Mouse (Mus musculus) midbrain, embryonic 16.5 days (tissue): ENCODE data around the gene Mdm2. TPM values are rescaled to one million over a fixed set of nuclear protein-coding genes. Genes with fewer than 3 reads are reported as not detected.
"Not testable (repeated sequence)": the region's sequence is repeated elsewhere in the genome, so short reads cannot be mapped to it uniquely, and the experiment has no call there.

Experiments used
- ATAC-seq: fragments of 200-750 bp; cut with Nextera tagmentation; 2 replicates; pipeline ENCODE4 v1.8.0; 2017; ENCODE audit warnings: moderate TSS enrichment
- H3K27ac ChIP-seq: fragments of 300-500 bp; sonication (generic); 2 replicates; pipeline ENCODE4 v1.5.1; 2014; ENCODE audit warnings: mild to moderate bottlenecking, low read length, mixed read lengths
- H3K27me3 ChIP-seq: fragments of 300-500 bp; sonication (generic); 2 replicates; pipeline ENCODE4 v1.6.1; 2014; ENCODE audit warnings: low read depth, low read length, mixed read lengths; ENCODE audit not compliant: control insufficient read depth, insufficient read depth
- H3K36me3 ChIP-seq: fragments of 300-500 bp; sonication (generic); 2 replicates; pipeline ENCODE4 v1.6.1; 2014; ENCODE audit warnings: mild to moderate bottlenecking, low read length, moderate library complexity, mixed read lengths; ENCODE audit not compliant: control insufficient read depth, insufficient read depth
- H3K4me1 ChIP-seq: fragments of 300-500 bp; sonication (generic); 2 replicates; pipeline ENCODE4 v1.6.1; 2014; ENCODE audit warnings: mild to moderate bottlenecking, low read length, mixed read lengths; ENCODE audit not compliant: control insufficient read depth, insufficient read depth
- H3K4me2 ChIP-seq: fragments of 300-500 bp; sonication (generic); 2 replicates; pipeline ENCODE4 v1.6.1; 2014; ENCODE audit warnings: mild to moderate bottlenecking, low read length, mixed read lengths
- H3K4me3 ChIP-seq: fragments of 300-500 bp; sonication (generic); 2 replicates; pipeline ENCODE4 v1.5.1; 2014; ENCODE audit warnings: low read depth, mild to moderate bottlenecking, low read length, moderate library complexity, mixed read lengths
- H3K9ac ChIP-seq: fragments of 300-500 bp; sonication (generic); 2 replicates; pipeline ENCODE4 v1.6.1; 2014; ENCODE audit warnings: low read depth, low read length, mixed read lengths
- H3K9me3 ChIP-seq: fragments of 300-500 bp; sonication (generic); replicated peaks from 2 replicates; pipeline ENCODE4 v1.6.1; 2014; ENCODE audit warnings: mild to moderate bottlenecking, low read length, mixed read lengths; ENCODE audit not compliant: control insufficient read depth, poor library complexity, severe bottlenecking
- WGBS: fragments of 180-500 bp; shearing (Covaris S2); extraction: QIAGEN DNeasy Blood & Tissue Kit; methylation state at CpG from one replicate; pipeline ENCODE4 v1.1.7; 2014; 5-methylcytosine and 5-hydroxymethylcytosine counted together
- polyA plus RNA-seq: library from polyadenylated mRNA; unstranded; fragments of >200 nt; fragmentation: Nextera tagmentation; extraction: Ambion mirVana; gene quantifications from 2 replicates; pipeline ENCODE4 v1.2.1, GENCODE M21; 2015

Mdm2 gene
- polyA plus RNA-seq, 1 experiment from 2014 or later, result 53.1 TPM

DNA sequence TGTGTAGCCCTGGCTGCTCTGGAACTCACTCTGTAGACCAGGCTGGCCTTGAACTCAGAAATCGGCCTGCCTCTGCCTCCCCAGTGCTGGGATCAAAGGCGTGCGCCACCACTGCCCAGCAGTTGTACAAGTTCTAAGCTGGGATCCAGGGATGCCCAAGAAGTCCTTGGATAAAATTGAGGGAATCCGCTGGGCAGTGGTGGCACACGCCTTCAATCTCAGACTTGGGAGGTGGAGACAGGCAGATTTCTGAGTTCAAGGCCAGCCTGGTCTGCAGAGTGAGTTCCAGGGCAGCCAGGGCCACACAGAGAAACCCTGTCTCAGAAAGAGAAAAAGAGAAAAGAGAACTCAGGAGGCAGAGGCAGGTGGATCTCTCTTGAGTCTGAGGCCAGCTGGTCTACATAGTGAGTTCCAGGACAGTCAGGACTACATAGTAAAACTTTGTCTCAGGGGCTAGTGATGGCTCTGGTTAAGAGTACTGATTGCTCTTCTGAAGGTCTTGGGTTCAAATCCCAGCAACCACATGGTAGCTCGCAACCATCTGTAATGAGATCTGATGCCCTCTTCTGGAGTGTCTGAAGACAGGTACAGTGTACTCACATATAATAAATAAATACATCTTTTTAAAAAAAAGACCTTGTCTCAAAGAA lies 6.1 kb downstream of the Mdm2 start:
- not testable (repeated sequence) for H3K9me3 ChIP-seq, H3K9ac ChIP-seq, H3K4me3 ChIP-seq, ATAC-seq, H3K4me1 ChIP-seq, H3K27ac ChIP-seq, H3K4me2 ChIP-seq, H3K27me3 ChIP-seq
- peaks cover 28% of the 10 kb centered on the region for H3K36me3 ChIP-seq
- 98% methylated on average over 6 of the region's 6 CpGs for WGBS

DNA sequence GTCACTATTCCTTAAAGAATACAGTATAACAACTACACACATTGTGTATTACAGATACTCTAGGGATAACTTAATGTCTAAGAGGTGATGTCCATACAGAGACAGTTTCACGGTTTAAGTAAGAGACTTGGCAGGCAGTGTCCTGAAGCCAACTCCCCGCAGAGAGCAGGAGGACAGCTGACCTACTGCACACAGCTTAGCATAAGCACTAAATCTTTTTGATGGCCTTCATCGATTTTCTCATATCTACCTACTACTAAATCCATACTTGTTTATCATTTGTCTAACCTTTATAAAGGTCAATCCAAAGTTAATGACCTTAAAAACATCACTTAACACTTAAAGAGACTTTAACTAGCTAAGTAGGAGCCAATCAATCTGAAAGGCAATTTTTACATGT lies 7.1 kb downstream of the Mdm2 start:
- Histone ChIP-seq H3K9me3 (no peaks in the 10 kb centered on the region), H3K4me1 (no peaks in the 10 kb centered on the region), H3K27me3 (no peaks in the 10 kb centered on the region), H3K27ac (no peak overlapping the region), H3K4me2 (no peak overlapping the region), H3K9ac (no peak overlapping the region), H3K4me3 (no peak overlapping the region), H3K36me3 (peaks cover 35% of the 10 kb centered on the region)
- 97% methylated on average over 3 of the region's 3 CpGs for WGBS
- no peak for ATAC-seq

DNA sequence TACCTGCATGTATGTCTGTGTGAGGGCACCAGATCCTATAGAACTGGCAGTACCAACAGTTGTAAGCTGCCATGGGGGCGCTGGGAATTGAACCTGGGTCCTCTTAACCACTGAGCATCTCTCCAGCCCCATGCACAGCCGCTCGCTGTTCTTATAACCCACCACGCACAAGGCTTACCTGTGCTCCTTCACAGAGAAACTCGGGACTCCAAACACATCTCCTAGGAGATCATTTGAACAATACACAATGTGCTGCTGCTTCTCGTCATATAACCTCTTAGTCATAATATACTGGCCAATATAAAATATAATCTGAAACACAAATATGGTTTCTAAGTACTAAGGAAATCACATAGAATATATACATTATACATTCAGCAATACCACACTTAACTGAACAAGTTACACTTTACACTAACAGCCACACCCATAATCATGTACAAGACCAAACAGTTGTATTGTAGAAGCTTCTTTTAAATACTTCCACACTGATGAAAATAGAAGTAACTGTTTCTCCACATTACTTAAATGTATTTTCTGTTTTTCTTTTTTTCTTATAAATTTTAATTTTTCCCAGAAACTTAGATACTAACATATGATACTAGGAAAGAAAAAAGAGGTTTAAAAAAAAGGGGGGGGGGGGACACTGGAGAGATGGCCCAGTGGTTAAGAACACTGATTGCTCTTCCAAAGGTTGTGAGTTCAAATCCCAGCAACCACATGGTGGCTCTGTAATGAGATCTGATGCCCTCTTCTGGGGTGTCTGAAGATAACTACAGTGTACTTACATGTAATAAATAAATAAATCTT lies 8.3 kb downstream of the Mdm2 start:
- Histone ChIP-seq H3K9ac (no peak overlapping the region), H3K36me3 (peaks cover 45% of the 10 kb centered on the region), H3K4me2 (no peak overlapping the region), H3K4me1 (no peaks in the 10 kb centered on the region), H3K9me3 (no peaks in the 10 kb centered on the region), H3K27ac (no peak overlapping the region), H3K4me3 (no peak overlapping the region), H3K27me3 (no peaks in the 10 kb centered on the region)
- WGBS, result 95% methylated on average over 6 of the region's 6 CpGs
- no peak for ATAC-seq

DNA sequence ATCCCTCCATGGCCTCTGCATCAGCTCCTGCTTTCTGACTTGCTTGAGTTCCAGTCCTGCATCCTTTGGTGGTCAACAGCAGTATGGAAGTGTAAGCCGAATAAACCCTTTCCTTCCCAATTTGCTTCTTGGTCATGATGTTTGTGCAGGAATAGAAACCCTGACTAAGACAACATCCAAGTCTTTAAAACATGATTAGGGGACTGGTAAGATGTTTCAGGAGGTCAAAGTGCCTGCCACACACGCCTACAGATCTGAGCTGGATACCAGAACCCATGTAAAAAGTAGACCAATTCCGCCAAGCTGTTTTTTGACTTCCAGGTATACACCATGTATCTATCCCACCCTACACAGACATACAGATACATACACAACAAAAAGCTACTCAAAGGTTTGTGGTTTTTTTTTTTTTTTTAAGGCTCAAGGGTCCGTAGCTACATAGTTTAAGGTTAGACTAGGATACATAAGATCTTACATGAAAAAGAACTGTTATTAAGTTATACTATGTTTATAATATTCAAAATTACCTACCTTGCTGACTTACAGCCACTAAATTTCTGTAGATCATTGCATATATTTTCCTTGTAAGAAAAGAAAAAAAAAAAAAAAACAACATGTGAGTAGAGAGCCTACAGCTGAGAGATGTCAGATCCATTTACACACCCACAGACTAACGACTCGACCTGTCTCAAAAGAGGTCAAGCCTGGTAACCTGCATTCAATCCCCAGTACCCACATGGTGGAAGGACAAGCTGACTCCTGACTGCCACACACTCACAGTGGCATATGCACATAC lies 9.3 kb downstream of the Mdm2 start:
- H3K36me3 ChIP-seq, result peaks cover 46% of the 10 kb centered on the region
- WGBS, result 91% methylated on average over 6 of the region's 6 CpGs
- no peaks in the 10 kb centered on the region for H3K27me3 ChIP-seq
- no peaks in the 10 kb centered on the region for H3K4me1 ChIP-seq
- no peak overlapping the region for H3K4me3 ChIP-seq
- H3K9me3 ChIP-seq, result no peaks in the 10 kb centered on the region
- no peak overlapping the region for H3K4me2 ChIP-seq
- H3K9ac ChIP-seq, result no peak overlapping the region
- no peak for ATAC-seq
- H3K27ac ChIP-seq, result no peak overlapping the region

DNA sequence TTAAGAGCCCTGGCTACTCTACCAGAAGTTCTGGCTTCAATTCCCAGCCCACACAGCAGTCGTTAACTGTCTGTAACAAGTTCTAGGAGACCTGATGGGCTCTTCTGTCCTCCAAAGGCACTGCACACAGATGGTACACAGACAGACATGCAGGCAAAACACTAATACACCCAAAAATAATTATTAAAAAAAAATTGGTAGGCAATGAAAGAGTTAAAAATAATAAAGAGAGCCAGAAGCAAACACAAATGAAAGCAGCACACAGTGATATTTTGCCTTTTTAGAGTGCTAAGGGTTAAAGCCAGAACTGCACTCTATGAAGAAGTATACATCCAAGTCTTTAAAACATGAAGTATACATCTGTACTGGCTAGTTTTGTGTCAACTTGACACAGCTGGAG lies 10.1 kb downstream of the Mdm2 start:
- WGBS, result 93% methylated on average over 1 of the region's 1 CpGs
- no peak for ATAC-seq
- no peak overlapping the region for H3K4me2 ChIP-seq
- H3K27me3 ChIP-seq, result no peaks in the 10 kb centered on the region
- no peaks in the 10 kb centered on the region for H3K4me1 ChIP-seq
- H3K4me3 ChIP-seq, result no peak overlapping the region
- no peak overlapping the region for H3K27ac ChIP-seq
- peaks cover 51% of the 10 kb centered on the region for H3K36me3 ChIP-seq
- no peak overlapping the region for H3K9ac ChIP-seq
- no peaks in the 10 kb centered on the region for H3K9me3 ChIP-seq

DNA sequence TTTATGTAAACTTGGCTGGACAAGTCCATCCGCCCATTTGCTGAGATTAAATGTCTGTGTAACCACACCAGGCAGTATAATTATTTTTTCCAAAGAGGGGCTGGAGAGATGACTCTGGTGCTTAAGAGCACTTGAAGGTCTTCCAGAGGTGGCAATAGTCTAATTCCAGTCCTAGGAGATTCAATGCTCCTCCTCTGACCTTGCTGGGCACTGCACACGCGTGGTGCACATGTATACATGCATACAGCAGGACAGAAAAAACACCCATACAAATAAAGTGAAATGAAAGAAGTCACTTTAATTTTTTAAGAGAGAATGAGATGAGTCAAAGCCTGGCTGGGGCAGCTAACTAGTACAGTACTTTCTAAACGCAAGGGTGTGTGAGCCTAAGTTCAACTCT lies 10.6 kb downstream of the Mdm2 start:
- Histone ChIP-seq H3K27me3 (no peaks in the 10 kb centered on the region), H3K9me3 (no peaks in the 10 kb centered on the region), H3K36me3 (peaks cover 49% of the 10 kb centered on the region), H3K27ac (no peak overlapping the region), H3K9ac (no peak overlapping the region), H3K4me2 (no peak overlapping the region), H3K4me3 (no peak overlapping the region), H3K4me1 (no peaks in the 10 kb centered on the region)
- 96% methylated on average over 4 of the region's 4 CpGs for WGBS
- ATAC-seq, result no peak

DNA sequence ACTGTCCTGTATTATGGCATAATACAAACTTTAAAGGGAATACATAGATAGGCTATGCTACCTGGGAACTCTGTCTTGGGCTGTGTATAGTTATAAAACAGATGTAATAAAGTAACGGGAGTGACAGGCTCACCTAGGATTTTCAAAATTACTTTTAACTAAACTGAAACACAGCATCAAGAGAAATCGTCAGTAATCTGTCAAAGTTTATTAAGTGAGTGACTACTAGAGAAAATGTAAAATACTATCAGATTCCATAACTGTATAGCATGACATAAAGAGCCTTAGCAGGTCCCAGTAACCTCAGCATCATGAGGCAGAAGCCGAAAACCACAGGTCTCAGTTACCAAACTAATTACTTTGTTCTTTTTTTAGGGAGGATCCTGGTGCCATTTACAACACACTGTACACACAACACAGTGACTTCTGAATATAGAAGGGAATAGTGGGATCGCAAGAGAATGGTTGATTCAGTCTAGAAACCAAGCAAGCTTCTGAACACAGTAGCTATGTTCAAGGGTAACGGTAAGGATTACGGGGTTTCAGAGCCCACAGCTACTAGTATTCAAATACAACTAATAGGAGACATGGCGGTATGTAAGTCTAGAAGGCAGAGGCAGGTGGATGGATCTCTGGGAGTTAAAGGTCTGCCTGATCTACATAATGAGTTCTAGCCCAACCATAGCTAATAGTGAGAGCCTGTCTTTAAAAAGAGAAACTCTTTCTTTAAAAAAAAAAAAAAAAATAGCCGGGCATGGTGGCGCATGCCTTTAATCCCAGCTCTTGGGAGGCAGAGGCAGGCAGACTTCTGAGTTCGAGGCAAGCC lies 12.0 kb downstream of the Mdm2 start:
- no peak overlapping the region for H3K27ac ChIP-seq
- no peaks in the 10 kb centered on the region for H3K9me3 ChIP-seq
- H3K27me3 ChIP-seq, result no peaks in the 10 kb centered on the region
- ATAC-seq, result no peak
- H3K4me3 ChIP-seq, result no peak overlapping the region
- 97% methylated on average over 10 of the region's 10 CpGs for WGBS
- H3K9ac ChIP-seq, result no peak overlapping the region
- H3K4me1 ChIP-seq, result no peaks in the 10 kb centered on the region
- no peak overlapping the region for H3K4me2 ChIP-seq
- peaks cover 53% of the 10 kb centered on the region for H3K36me3 ChIP-seq

DNA sequence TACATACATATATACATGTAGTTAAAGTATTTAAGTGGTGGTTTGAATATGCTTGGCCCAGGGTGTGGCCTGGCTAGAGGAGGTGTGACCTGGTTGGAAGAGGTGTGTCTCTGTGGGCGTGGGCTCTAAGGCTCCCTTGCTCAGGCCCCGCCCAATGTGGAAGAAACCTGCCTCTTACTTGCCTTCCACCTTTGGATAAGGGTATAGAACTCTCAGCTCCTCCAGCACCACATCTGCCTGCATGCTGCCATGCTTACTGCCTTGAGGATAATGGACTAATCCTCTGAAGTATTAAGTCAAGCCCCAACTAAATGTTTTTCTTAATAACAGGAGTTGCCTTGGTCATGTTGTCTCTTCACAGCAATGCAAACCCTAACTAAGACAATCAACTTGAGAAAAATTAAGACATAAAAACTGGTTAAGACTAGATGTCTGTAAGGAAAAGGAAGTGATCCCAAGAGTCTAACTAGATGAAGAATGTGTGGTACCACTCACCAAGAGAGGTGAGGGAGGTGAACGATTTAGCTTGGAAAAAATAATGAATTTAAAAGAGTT lies 12.9 kb downstream of the Mdm2 start:
- H3K9me3 ChIP-seq, result no peaks in the 10 kb centered on the region
- H3K27me3 ChIP-seq, result no peaks in the 10 kb centered on the region
- peaks cover 46% of the 10 kb centered on the region for H3K36me3 ChIP-seq
- H3K27ac ChIP-seq, result no peak overlapping the region
- ATAC-seq, result no peak
- no peak overlapping the region for H3K4me3 ChIP-seq
- 96% methylated on average over 3 of the region's 3 CpGs for WGBS
- no peak overlapping the region for H3K9ac ChIP-seq
- H3K4me2 ChIP-seq, result no peak overlapping the region
- no peaks in the 10 kb centered on the region for H3K4me1 ChIP-seq
